Mouse (Mus musculus): ENCODE measurements around the gene Ttll10. TPM values are rescaled to one million over a fixed set of nuclear protein-coding genes. Genes with fewer than 3 reads are reported as not detected.

Ttll10 gene
- polyA plus RNA-seq, 1 experiment from 2014 or later, result 0.26 TPM

DNA sequence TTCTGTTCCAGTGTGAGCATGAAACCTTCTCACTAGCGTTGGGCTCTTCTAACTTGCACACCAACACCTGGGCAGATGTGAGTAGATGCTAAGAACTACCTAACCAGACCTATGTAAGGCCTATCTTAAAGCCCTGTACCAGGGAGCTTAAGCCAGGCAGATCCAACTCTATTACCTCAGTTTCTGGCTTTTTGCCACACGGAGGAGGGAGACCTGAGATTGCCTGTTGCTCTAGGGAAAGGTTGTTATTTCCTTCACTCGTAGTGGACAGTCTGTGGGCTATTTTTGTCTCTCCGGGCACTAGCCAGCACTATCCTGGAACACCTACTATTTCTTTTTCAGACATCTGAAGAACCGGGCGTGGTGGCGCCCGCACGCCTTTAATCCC, 5.3 kb upstream of the Ttll10 start:
- ATAC-seq (ENCODE audit: insufficient number of reproducible peaks, insufficient read depth, low FRiP score, low read depth), result no peak
- no peaks in the 10 kb centered on the region for H3K36me3 ChIP-seq (ENCODE audit: control insufficient read depth, insufficient read depth, low read length)
- WGBS, result 58% methylated on average over 9 of the region's 9 CpGs
- H3K27ac ChIP-seq (replicated peaks in 1 of 2; ENCODE audit: control insufficient read depth in 1 of 2, insufficient read depth in 1 of 2, low read depth in 2 of 2, low read length in 2 of 2), result no peak overlapping the region
- H3K27me3 ChIP-seq (ENCODE audit: control insufficient read depth, insufficient read depth, low read length), result no peaks in the 10 kb centered on the region
- H3K4me3 ChIP-seq (ENCODE audit: control insufficient read depth in 1 of 2, insufficient read depth in 1 of 2, low read depth in 1 of 2, low read length in 2 of 2), result no peak overlapping the region
- no peaks in the 10 kb centered on the region for H3K9me3 ChIP-seq (ENCODE audit: control insufficient read depth, low read length)
- peaks cover 6% of the 10 kb centered on the region in 2 experiments; a peak in 2 of 4 replicates for H3K4me1 ChIP-seq (ENCODE audit: control insufficient read depth in 2 of 2, insufficient read depth in 2 of 2, low read length in 2 of 2)
- no peak overlapping the region for H3K9ac ChIP-seq (ENCODE audit: low read length)
- H3K4me2 ChIP-seq (ENCODE audit: low read length), result no peak overlapping the region

DNA sequence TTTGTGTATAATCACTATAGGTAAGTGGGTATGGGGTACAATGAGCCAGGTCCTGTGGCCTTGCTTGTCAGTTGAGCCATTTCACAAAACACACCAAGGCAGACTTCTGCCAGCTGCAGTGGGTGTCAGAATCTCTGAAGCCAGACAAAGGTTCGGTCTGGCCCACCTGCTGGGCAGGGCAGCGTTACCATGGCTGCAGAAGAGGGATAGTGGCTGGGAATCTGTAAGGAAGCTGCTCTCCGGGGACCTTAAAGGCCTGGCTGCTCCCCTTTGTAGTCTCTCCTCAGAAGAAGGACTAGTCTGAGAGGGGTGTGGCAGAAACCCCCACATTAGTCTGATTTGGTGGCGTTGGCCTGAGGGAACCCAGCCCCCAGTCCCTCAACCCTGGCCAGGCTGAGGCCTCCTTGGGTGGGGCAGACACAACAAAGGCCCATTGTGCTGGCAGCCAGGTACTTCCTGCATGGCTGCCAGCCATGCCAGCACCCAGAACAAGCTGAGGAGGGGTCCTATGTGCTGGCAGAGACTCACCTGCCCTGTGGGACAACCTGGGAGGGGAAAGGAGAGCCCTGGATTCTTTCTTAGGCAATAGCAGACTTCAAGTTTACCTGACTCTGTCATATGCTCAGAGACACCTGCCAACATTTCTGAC, 4.8 kb upstream of the Ttll10 start:
- Histone ChIP-seq H3K4me2 (ENCODE audit: low read length) (no peak overlapping the region), H3K27ac (replicated peaks in 1 of 2; ENCODE audit: control insufficient read depth in 1 of 2, insufficient read depth in 1 of 2, low read depth in 2 of 2, low read length in 2 of 2) (no peak overlapping the region), H3K36me3 (ENCODE audit: control insufficient read depth, insufficient read depth, low read length) (no peaks in the 10 kb centered on the region), H3K27me3 (ENCODE audit: control insufficient read depth, insufficient read depth, low read length) (no peaks in the 10 kb centered on the region), H3K9me3 (ENCODE audit: control insufficient read depth, low read length) (no peaks in the 10 kb centered on the region), H3K4me1 (ENCODE audit: control insufficient read depth in 2 of 2, insufficient read depth in 2 of 2, low read length in 2 of 2) (peaks cover 6% of the 10 kb centered on the region in 2 experiments; a peak in 2 of 4 replicates), H3K4me3 (ENCODE audit: control insufficient read depth in 1 of 2, insufficient read depth in 1 of 2, low read depth in 1 of 2, low read length in 2 of 2) (no peak overlapping the region), H3K9ac (ENCODE audit: low read length) (no peak overlapping the region)
- 30% methylated on average over 4 of the region's 4 CpGs for WGBS
- no peak for ATAC-seq (ENCODE audit: insufficient number of reproducible peaks, insufficient read depth, low FRiP score, low read depth)

DNA sequence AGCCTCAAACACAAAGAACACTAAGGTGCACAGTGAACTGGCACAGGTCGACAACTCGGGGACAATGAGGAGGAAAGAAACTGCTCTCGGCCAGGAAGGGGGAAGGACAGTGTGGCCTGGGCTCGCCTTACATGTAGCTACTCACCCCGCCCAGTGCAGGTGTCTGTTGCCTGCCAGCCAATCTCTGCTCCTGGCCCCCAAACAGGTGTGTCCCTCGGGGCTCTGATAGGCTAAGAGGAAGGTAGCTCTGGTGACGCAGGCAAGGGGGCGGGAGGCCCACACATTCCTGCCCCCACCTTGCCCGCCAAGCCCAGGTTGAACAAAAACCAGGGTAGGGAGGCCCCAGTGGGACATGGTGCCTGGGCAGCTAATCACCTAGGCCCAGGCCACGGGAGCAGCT, 499 bp upstream of the Ttll10 start:
- 0 out of 2 replicates have a peak, but pooled peaks have one; percentile 9 for ATAC-seq (ENCODE audit: insufficient number of reproducible peaks, insufficient read depth, low FRiP score, low read depth)
- Histone ChIP-seq H3K27ac (replicated peaks in 1 of 2; ENCODE audit: control insufficient read depth in 1 of 2, insufficient read depth in 1 of 2, low read depth in 2 of 2, low read length in 2 of 2) (no peak overlapping the region), H3K9ac (ENCODE audit: low read length) (no peak overlapping the region), H3K9me3 (ENCODE audit: control insufficient read depth, low read length) (no peaks in the 10 kb centered on the region), H3K4me1 (ENCODE audit: control insufficient read depth in 2 of 2, insufficient read depth in 2 of 2, low read length in 2 of 2) (0 out of 4 replicates have a peak, but pooled peaks cover 0 to 6% of the 10 kb centered on the region in 2 experiments), H3K4me3 (ENCODE audit: control insufficient read depth in 1 of 2, insufficient read depth in 1 of 2, low read depth in 1 of 2, low read length in 2 of 2) (no peak overlapping the region), H3K36me3 (ENCODE audit: control insufficient read depth, insufficient read depth, low read length) (no peaks in the 10 kb centered on the region), H3K27me3 (ENCODE audit: control insufficient read depth, insufficient read depth, low read length) (no peaks in the 10 kb centered on the region), H3K4me2 (ENCODE audit: low read length) (no peak overlapping the region)
- 33% methylated on average over 10 of the region's 10 CpGs for WGBS

DNA sequence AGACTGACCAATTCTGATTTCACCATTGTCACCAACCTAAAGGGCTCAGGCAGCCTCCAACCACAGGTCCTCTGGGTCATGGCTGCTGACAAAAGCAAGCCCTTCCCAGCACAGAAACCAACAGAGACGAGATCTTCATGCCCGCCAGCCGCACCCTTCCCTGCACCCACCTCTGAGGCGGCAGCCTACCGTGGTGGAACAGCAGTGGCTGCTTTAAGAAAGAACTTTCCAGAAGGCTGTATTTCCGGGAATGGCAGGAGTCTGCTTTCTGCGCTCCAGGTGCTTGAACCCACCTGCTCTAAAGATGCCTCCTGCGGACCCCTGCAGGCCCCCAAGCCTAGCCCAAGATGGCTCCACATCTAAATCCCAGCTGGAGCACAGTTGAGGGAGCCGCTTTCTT, 388 bp downstream of the Ttll10 start:
- no peak overlapping the region for H3K27ac ChIP-seq (replicated peaks in 1 of 2; ENCODE audit: control insufficient read depth in 1 of 2, insufficient read depth in 1 of 2, low read depth in 2 of 2, low read length in 2 of 2)
- no peak overlapping the region for H3K4me2 ChIP-seq (ENCODE audit: low read length)
- H3K36me3 ChIP-seq (ENCODE audit: control insufficient read depth, insufficient read depth, low read length), result no peaks in the 10 kb centered on the region
- no peak overlapping the region for H3K9ac ChIP-seq (ENCODE audit: low read length)
- ATAC-seq (ENCODE audit: insufficient number of reproducible peaks, insufficient read depth, low FRiP score, low read depth), result no peak
- H3K9me3 ChIP-seq (ENCODE audit: control insufficient read depth, low read length), result no peaks in the 10 kb centered on the region
- H3K4me1 ChIP-seq (ENCODE audit: control insufficient read depth in 2 of 2, insufficient read depth in 2 of 2, low read length in 2 of 2), result peaks cover 2 to 3% of the 10 kb centered on the region in 2 experiments
- 66% methylated on average over 9 of the region's 9 CpGs for WGBS
- H3K4me3 ChIP-seq (ENCODE audit: control insufficient read depth in 1 of 2, insufficient read depth in 1 of 2, low read depth in 1 of 2, low read length in 2 of 2), result no peak overlapping the region
- H3K27me3 ChIP-seq (ENCODE audit: control insufficient read depth, insufficient read depth, low read length), result no peaks in the 10 kb centered on the region

DNA sequence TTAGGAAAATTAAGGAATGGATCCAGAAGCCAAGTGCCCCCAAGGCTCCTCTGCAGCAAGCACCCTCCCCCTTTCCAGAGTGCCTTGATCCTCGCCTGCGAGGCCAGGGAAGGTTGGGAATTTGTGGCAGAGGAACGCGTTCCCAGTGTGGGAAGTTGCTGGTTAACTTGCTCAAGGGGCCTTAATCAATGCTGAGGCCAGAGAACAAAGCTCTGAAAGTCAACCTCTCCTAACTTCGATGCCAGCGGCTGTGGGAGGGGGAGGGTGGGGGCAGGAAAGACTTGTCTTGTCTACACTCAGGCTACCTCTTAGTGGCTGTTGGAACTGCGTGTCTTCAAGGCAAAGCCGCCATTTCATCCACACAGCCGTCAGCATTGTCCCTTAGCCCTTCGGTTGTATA, 1.5 kb downstream of the Ttll10 start:
- Histone ChIP-seq H3K9ac (ENCODE audit: low read length) (no peak overlapping the region), H3K9me3 (ENCODE audit: control insufficient read depth, low read length) (no peaks in the 10 kb centered on the region), H3K27me3 (ENCODE audit: control insufficient read depth, insufficient read depth, low read length) (no peaks in the 10 kb centered on the region)

DNA sequence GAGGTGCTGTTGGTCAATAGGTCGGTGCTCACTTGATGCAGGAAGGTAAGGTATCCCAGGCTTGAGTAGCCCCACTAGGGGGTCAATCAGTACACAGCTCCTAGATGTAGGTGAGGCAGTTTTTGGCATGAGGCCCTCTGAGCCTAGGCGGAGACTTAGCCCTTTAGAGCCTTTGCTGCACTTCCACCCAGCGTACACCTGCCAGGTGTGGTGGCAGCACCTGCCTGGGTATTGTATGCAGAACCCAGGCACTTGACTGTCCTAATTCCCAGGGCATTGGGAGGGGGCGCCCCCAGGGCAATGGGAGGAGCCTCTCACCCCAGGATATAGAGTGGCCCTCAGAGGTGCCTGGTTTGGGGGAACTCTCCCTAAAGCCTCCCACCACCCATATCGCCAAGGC, 4.0 kb downstream of the Ttll10 start:
- Histone ChIP-seq H3K27me3 (ENCODE audit: control insufficient read depth, insufficient read depth, low read length) (no peaks in the 10 kb centered on the region), H3K4me3 (ENCODE audit: control insufficient read depth in 1 of 2, insufficient read depth in 1 of 2, low read depth in 1 of 2, low read length in 2 of 2) (no peak overlapping the region), H3K9me3 (ENCODE audit: control insufficient read depth, low read length) (no peaks in the 10 kb centered on the region), H3K4me1 (ENCODE audit: control insufficient read depth in 2 of 2, insufficient read depth in 2 of 2, low read length in 2 of 2) (peaks cover 25 to 28% of the 10 kb centered on the region in 2 experiments), H3K36me3 (ENCODE audit: control insufficient read depth, insufficient read depth, low read length) (no peaks in the 10 kb centered on the region), H3K27ac (replicated peaks in 1 of 2; ENCODE audit: control insufficient read depth in 1 of 2, insufficient read depth in 1 of 2, low read depth in 2 of 2, low read length in 2 of 2) (no peak overlapping the region), H3K9ac (ENCODE audit: low read length) (no peak overlapping the region), H3K4me2 (ENCODE audit: low read length) (no peak overlapping the region)
- 84% methylated on average over 5 of the region's 5 CpGs for WGBS
- no peak for ATAC-seq (ENCODE audit: insufficient number of reproducible peaks, insufficient read depth, low FRiP score, low read depth)

More for the DNA sequence above, 1.5 kb downstream of the Ttll10 start:
- WGBS, result 72% methylated on average over 10 of the region's 10 CpGs
- Histone ChIP-seq H3K36me3 (ENCODE audit: control insufficient read depth, insufficient read depth, low read length) (no peaks in the 10 kb centered on the region), H3K4me1 (ENCODE audit: control insufficient read depth in 2 of 2, insufficient read depth in 2 of 2, low read length in 2 of 2) (peaks cover 13 to 14% of the 10 kb centered on the region in 2 experiments), H3K27ac (replicated peaks in 1 of 2; ENCODE audit: control insufficient read depth in 1 of 2, insufficient read depth in 1 of 2, low read depth in 2 of 2, low read length in 2 of 2) (no peak overlapping the region), H3K4me3 (ENCODE audit: control insufficient read depth in 1 of 2, insufficient read depth in 1 of 2, low read depth in 1 of 2, low read length in 2 of 2) (no peak overlapping the region), H3K4me2 (ENCODE audit: low read length) (no peak overlapping the region)
- ATAC-seq (ENCODE audit: insufficient number of reproducible peaks, insufficient read depth, low FRiP score, low read depth), result no peak

DNA sequence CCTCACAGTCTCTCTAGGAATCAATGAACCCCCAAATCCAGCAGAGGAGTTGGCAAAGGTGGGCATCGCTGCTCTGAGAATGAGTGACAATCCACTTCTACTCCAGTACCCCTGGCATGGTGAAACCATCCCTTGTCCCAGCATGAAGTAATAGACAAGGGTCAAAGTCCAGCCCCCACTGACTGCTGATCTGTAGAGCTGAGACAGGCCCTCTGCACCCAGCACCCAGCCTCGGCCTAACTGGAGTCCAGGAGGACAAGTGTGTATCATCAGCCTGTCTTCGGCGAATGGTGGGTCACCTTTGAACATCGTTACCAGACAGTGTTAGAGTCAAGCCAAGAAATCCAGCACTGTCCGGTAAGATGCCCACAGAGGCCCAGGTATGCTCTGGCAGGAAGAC, 4.6 kb downstream of the Ttll10 start:
- H3K4me3 ChIP-seq (ENCODE audit: control insufficient read depth in 1 of 2, insufficient read depth in 1 of 2, low read depth in 1 of 2, low read length in 2 of 2), result no peak overlapping the region
- no peak overlapping the region for H3K27ac ChIP-seq (replicated peaks in 1 of 2; ENCODE audit: control insufficient read depth in 1 of 2, insufficient read depth in 1 of 2, low read depth in 2 of 2, low read length in 2 of 2)
- H3K27me3 ChIP-seq (ENCODE audit: control insufficient read depth, insufficient read depth, low read length), result no peaks in the 10 kb centered on the region
- H3K9me3 ChIP-seq (ENCODE audit: control insufficient read depth, low read length), result no peaks in the 10 kb centered on the region
- no peak overlapping the region for H3K9ac ChIP-seq (ENCODE audit: low read length)
- WGBS, result 87% methylated on average over 6 of the region's 6 CpGs
- no peak for ATAC-seq (ENCODE audit: insufficient number of reproducible peaks, insufficient read depth, low FRiP score, low read depth)
- H3K4me2 ChIP-seq (ENCODE audit: low read length), result no peak overlapping the region
- peaks cover 26 to 30% of the 10 kb centered on the region in 2 experiments for H3K4me1 ChIP-seq (ENCODE audit: control insufficient read depth in 2 of 2, insufficient read depth in 2 of 2, low read length in 2 of 2)
- H3K36me3 ChIP-seq (ENCODE audit: control insufficient read depth, insufficient read depth, low read length), result no peaks in the 10 kb centered on the region

DNA sequence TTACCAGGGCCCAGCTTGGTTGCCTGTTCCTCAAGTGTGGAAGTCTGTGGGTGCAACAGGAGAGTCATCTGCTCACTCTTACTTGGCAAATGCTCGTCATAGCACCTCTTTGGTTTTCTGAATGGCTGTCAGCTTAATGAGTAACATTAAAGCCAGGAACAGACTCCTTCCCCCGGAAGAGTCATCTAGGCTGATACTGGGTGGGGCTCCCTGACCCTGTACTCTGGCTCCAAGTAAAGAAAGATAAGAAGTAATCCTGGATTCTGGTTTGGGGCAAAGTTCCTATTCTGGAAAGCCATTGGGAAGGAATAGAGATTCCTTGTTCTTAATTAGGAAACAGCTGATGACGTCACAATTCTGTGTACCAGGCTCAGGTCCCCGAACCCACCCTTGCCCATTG, 5.1 kb downstream of the Ttll10 start:
- peaks cover 26 to 30% of the 10 kb centered on the region in 2 experiments for H3K4me1 ChIP-seq (ENCODE audit: control insufficient read depth in 2 of 2, insufficient read depth in 2 of 2, low read length in 2 of 2)
- WGBS, result 75% methylated on average over 4 of the region's 4 CpGs
- H3K36me3 ChIP-seq (ENCODE audit: control insufficient read depth, insufficient read depth, low read length), result no peaks in the 10 kb centered on the region
- no peaks in the 10 kb centered on the region for H3K27me3 ChIP-seq (ENCODE audit: control insufficient read depth, insufficient read depth, low read length)
- H3K9me3 ChIP-seq (ENCODE audit: control insufficient read depth, low read length), result no peaks in the 10 kb centered on the region
- H3K4me3 ChIP-seq (ENCODE audit: control insufficient read depth in 1 of 2, insufficient read depth in 1 of 2, low read depth in 1 of 2, low read length in 2 of 2), result no peak overlapping the region
- peak overlapping the region in 1 of 2 experiments; percentile 68; a peak in 1 of 4 replicates for H3K27ac ChIP-seq (replicated peaks in 1 of 2; ENCODE audit: control insufficient read depth in 1 of 2, insufficient read depth in 1 of 2, low read depth in 2 of 2, low read length in 2 of 2)
- no peak for ATAC-seq (ENCODE audit: insufficient number of reproducible peaks, insufficient read depth, low FRiP score, low read depth)
- no peak overlapping the region for H3K9ac ChIP-seq (ENCODE audit: low read length)
- no peak overlapping the region for H3K4me2 ChIP-seq (ENCODE audit: low read length)

Data from heart, embryonic 14.5 days (tissue).